Comparison of ENCODE assay signal across 15 mouse cellular contexts in the genomic region with DNA sequence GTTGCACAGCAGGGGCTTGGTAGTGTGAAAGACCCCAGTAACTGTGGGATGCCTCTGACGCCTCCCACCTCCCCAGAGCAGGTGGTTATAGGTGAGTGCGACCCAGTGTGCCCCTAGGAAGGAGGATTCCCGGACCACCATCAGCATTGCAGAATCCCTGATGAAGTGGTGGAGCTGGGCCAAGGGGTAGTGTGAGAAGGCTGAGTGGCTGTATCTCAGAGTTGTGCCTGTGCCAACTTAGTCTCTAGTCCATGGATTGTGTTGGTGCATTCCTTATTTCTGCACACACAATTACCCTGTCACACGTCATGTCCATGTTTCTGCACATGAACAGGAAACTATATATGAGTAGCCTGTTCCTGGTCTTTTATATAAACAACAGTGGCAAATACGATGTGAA.
"Had no signal": no experiment of that assay in that cellular context is flagged by ENCODE, and none has a peak within 500 bp of the region (broad histone marks: within the 10 kb centered on the region; RNA-seq: fewer than 3 reads in every experiment).

No protein-coding gene starts in this region.

- DNase-seq: liver, postnatal 0 days; lung, adult 2 months; lung, postnatal 10 days; midbrain, embryonic 14.5 days; right cerebral cortex, postnatal 14 days; thymus, adult 2 months; thymus, postnatal 25 days had no signal

- H3K4me1 ChIP-seq: stomach, embryonic 15.5 days had no signal

- H3K4me2 ChIP-seq: liver, embryonic 15.5 days; midbrain, embryonic 11.5 days; neural tube, embryonic 12.5 days; stomach, embryonic 15.5 days had no signal

- H3K9me3 ChIP-seq: liver, embryonic 15.5 days; megakaryocyte, embryonic 14.5 days; neural tube, embryonic 12.5 days; stomach, embryonic 15.5 days had no signal

- H3K4me3 ChIP-seq: liver, embryonic 15.5 days; megakaryocyte, embryonic 14.5 days; neural tube, embryonic 12.5 days; stomach, embryonic 15.5 days had no signal

- H3K9ac ChIP-seq: liver, embryonic 15.5 days; liver, postnatal 0 days; neural tube, embryonic 12.5 days; stomach, embryonic 15.5 days had no signal

- H3K27me3 ChIP-seq: liver, embryonic 15.5 days; megakaryocyte, embryonic 14.5 days; neural tube, embryonic 12.5 days; stomach, embryonic 15.5 days had no signal

- H3K27ac ChIP-seq: liver, embryonic 15.5 days; macrophage; neural tube, embryonic 12.5 days; stomach, embryonic 15.5 days; stomach, postnatal 0 days had no signal

- ATAC-seq: liver, postnatal 0 days; midbrain, embryonic 16.5 days had no signal
